Mouse (Mus musculus) adrenal gland (tissue): ENCODE results near the gene Mettl11b.

ENCODE experiments used
- intact Hi-C: fragments of 180-260 bp; cut with DNase I; formaldehyde crosslinking; loops from one replicate; pipeline ENCODE4 v1.15.1; 2025

The Mettl11b gene

GRCm38 (mm10) chr1:163656432-163656831 lies 68.6 kb downstream of the Mettl11b start:
- intact Hi-C loops, result no loop called here
